Mouse (Mus musculus) cerebellum, postnatal 25 days (tissue): ENCODE data around the gene Phactr1.

Experiments
- DNase-seq, 2 experiments: peaks; one replicate each; pipeline ENCODE4 v3.0.0; 2021; ENCODE audit warnings: mixed read lengths in 2 of 2

Phactr1 gene

GRCm38 (mm10) chr13:42680391-42680994, at the start of gene Phactr1:
TSS of gene Phactr1 (plus strand) at chr13:42680623.
- DNase-seq, result no peak

GRCm38 (mm10) chr13:42634908-42635307, 45.5 kb upstream of the Phactr1 start:
- no peak for DNase-seq

GRCm38 (mm10) chr13:42650228-42650627, 30.2 kb upstream of the Phactr1 start:
- no peak for DNase-seq

GRCm38 (mm10) chr13:42656643-42657315, 23.6 kb upstream of the Phactr1 start:
- DNase-seq, result no peak

- peak; percentile 57 to 58 for DNase-seq
These were observed 8.7 kb upstream of the Phactr1 start for GRCm38 (mm10) chr13:42671651-42672290.

GRCm38 (mm10) chr13:42681299-42681698, 876 bp downstream of the Phactr1 start:
- no peak for DNase-seq

- DNase-seq, result no peak
These were observed 3.8 kb downstream of the Phactr1 start for GRCm38 (mm10) chr13:42684181-42684580.

- no peak for DNase-seq
These were observed 11.8 kb downstream of the Phactr1 start for GRCm38 (mm10) chr13:42692233-42692632.

GRCm38 (mm10) chr13:42696641-42697040, 16.2 kb downstream of the Phactr1 start:
- no peak for DNase-seq

GRCm38 (mm10) chr13:42709148-42709547, 28.7 kb downstream of the Phactr1 start:
- peak; percentile 61 to 68 for DNase-seq

GRCm38 (mm10) chr13:42709611-42710331, 29.3 kb downstream of the Phactr1 start:
- peak; percentile 76 to 79 for DNase-seq

- DNase-seq, result peak in 1 of 2 experiments; percentile 11
These were observed 31.1 kb downstream of the Phactr1 start for GRCm38 (mm10) chr13:42711510-42711909.

- no peak for DNase-seq
These were observed 39.0 kb downstream of the Phactr1 start for GRCm38 (mm10) chr13:42719401-42719800.

GRCm38 (mm10) chr13:42720135-42720534, 39.7 kb downstream of the Phactr1 start:
- DNase-seq, result no peak

GRCm38 (mm10) chr13:42720648-42721047, 40.2 kb downstream of the Phactr1 start:
- DNase-seq, result no peak

- DNase-seq, result no peak
These were observed 43.6 kb downstream of the Phactr1 start for GRCm38 (mm10) chr13:42724011-42724410.

GRCm38 (mm10) chr13:42725709-42726231, 45.3 kb downstream of the Phactr1 start:
- peak; percentile 43 to 56 for DNase-seq

- DNase-seq, result no peak
These were observed 57.1 kb downstream of the Phactr1 start for GRCm38 (mm10) chr13:42737486-42737885.

- no peak for DNase-seq
These were observed 57.7 kb downstream of the Phactr1 start for GRCm38 (mm10) chr13:42738152-42738551.

GRCm38 (mm10) chr13:42742226-42742625, 61.8 kb downstream of the Phactr1 start:
- DNase-seq, result no peak

GRCm38 (mm10) chr13:42744467-42744866, 64.0 kb downstream of the Phactr1 start:
- DNase-seq, result peak in 1 of 2 experiments; percentile 11

- peak in 1 of 2 experiments; percentile 9 for DNase-seq
These were observed 77.4 kb downstream of the Phactr1 start for GRCm38 (mm10) chr13:42757654-42758400.
